ENCODE assay signal across 15 mouse cellular contexts in genomic region chr4:154556418-154556817, GRCm38 (mm10).
A peak's percentile ranks its signal among the peaks of the same experiment; 100 is the strongest.
DNase-seq lines count a peak whose midpoint lies in the region; ATAC-seq and TF ChIP-seq lines count a peak whose summit lies in the region.
"Had no signal": no experiment of that assay in that cellular context is flagged by ENCODE, and none has a peak within 500 bp of the region (broad histone marks: within the 10 kb centered on the region; RNA-seq: fewer than 3 reads in every experiment).

No protein-coding gene starts in this region.

- H3K27me3 ChIP-seq in forebrain, postnatal 0 days (ENCODE audit: insufficient read depth, low read length) = no peaks in the 10 kb centered on the region; the same call in 1 of the 2 replicates
- H3K27me3 ChIP-seq in midbrain, embryonic 13.5 days = peaks cover 51% of the 10 kb centered on the region
- H3K27me3 ChIP-seq: stomach, embryonic 15.5 days had no signal

- peak overlapping the region; percentile 25; the same call in 1 of the 2 replicates for H3K4me3 ChIP-seq in forebrain, postnatal 0 days (ENCODE audit: low read depth, low read length)
- no peak overlapping the region for H3K4me3 ChIP-seq in midbrain, embryonic 13.5 days (replicated peaks)
- H3K4me3 ChIP-seq: liver, embryonic 13.5 days; stomach, embryonic 15.5 days had no signal

- no peaks in the 10 kb centered on the region for H3K36me3 ChIP-seq in forebrain, postnatal 0 days (ENCODE audit: insufficient read depth)
- no peaks in the 10 kb centered on the region for H3K36me3 ChIP-seq in midbrain, embryonic 13.5 days
- H3K36me3 ChIP-seq: G1E; liver, embryonic 13.5 days; stomach, embryonic 15.5 days had no signal

- no peaks in the 10 kb centered on the region for H3K9me3 ChIP-seq in forebrain, postnatal 0 days (ENCODE audit: low read length)
- no peaks in the 10 kb centered on the region for H3K9me3 ChIP-seq in midbrain, embryonic 13.5 days
- H3K9me3 ChIP-seq: liver, embryonic 13.5 days; stomach, embryonic 15.5 days had no signal

- peak overlapping the region; percentile 36 for H3K9ac ChIP-seq in forebrain, postnatal 0 days
- no peak overlapping the region for H3K9ac ChIP-seq in midbrain, embryonic 13.5 days (replicated peaks)
- H3K9ac ChIP-seq: liver, embryonic 13.5 days; stomach, embryonic 15.5 days had no signal

- peaks cover 8% of the 10 kb centered on the region; the same call in 1 of the 2 replicates for H3K4me1 ChIP-seq in forebrain, postnatal 0 days (ENCODE audit: insufficient read depth)
- peaks cover 50% of the 10 kb centered on the region for H3K4me1 ChIP-seq in midbrain, embryonic 13.5 days (replicated peaks)

- peak overlapping the region; percentile 44 for H3K4me2 ChIP-seq in forebrain, postnatal 0 days (ENCODE audit: low read depth)
- no peak overlapping the region for H3K4me2 ChIP-seq in midbrain, embryonic 13.5 days (replicated peaks)
- H3K4me2 ChIP-seq: liver, embryonic 13.5 days; stomach, embryonic 15.5 days had no signal

- DNase-seq in right cerebral cortex, adult 2 months (ENCODE audit: low spot score in 2 of 2) = peak; percentile 23 to 40
- DNase-seq in right cerebral cortex, postnatal 25 days = no peak
- peak; percentile 67 for DNase-seq in forebrain, postnatal 0 days
- peak; percentile 56 for DNase-seq in retina, postnatal 1 day
- DNase-seq in layer of hippocampus, adult 9-10 months (ENCODE audit: low spot score) = no peak
- DNase-seq in thymus, postnatal 0 days (ENCODE audit: low spot score) = no peak
- DNase-seq in cerebellum, postnatal 10 days = no peak
- DNase-seq: adrenal gland, postnatal 25 days; kidney, adult 8-10 months; liver, embryonic 13.5 days; lung, postnatal 14 days; thymus, postnatal 14 days had no signal

- ATAC-seq in forebrain, postnatal 0 days = peak; percentile 78
- peak; percentile 68 for ATAC-seq in midbrain, embryonic 13.5 days

- peak overlapping the region; percentile 16; the same call in 1 of the 2 replicates for H3K27ac ChIP-seq in forebrain, postnatal 0 days (ENCODE audit: low read depth, low read length)
- H3K27ac ChIP-seq in midbrain, embryonic 13.5 days = no peak overlapping the region; the same call in 1 of the 2 replicates
- H3K27ac ChIP-seq: liver, embryonic 13.5 days; stomach, embryonic 15.5 days had no signal

- 12% methylated on average over 11 of the region's 11 CpGs for WGBS in forebrain, postnatal 0 days
- WGBS in midbrain, embryonic 13.5 days = 33% methylated on average over 11 of the region's 11 CpGs

- TF ChIP-seq CTCF in forebrain, postnatal 0 days (IDR thresholded peaks at IDR 0.05; ENCODE audit: low read depth) = no peak; the same call in 1 of the 2 replicates

Comparison
In these comparisons a context has a peak if more than half of its experiments do, and no peak if none do; other contexts are left out.
1. DNase-seq: peak in right cerebral cortex, adult 2 months (2 of 2), forebrain, postnatal 0 days (single experiment) and retina, postnatal 1 day (single experiment); none in right cerebral cortex, postnatal 25 days (single experiment), layer of hippocampus, adult 9-10 months (single experiment), thymus, postnatal 0 days (single experiment) and cerebellum, postnatal 10 days (0 of 2).